Mouse (Mus musculus) midbrain, embryonic 11.5 days (tissue): ENCODE data around the gene Scyl1. TPM values are rescaled to one million over a fixed set of nuclear protein-coding genes. Genes with fewer than 3 reads are reported as not detected.

Source experiments
- ATAC-seq: fragments of 200-750 bp; cut with Nextera tagmentation; 2 replicates; pipeline ENCODE4 v1.8.0; 2017; ENCODE audit warnings: moderate TSS enrichment, moderate library complexity; ENCODE audit not compliant: low FRiP score
- DNase-seq: peaks from one replicate; pipeline ENCODE4 v3.0.0; 2015; ENCODE audit warnings: low spot score; ENCODE audit errors: missing footprints
- H3K27ac ChIP-seq: fragments of 300-500 bp; sonication (generic); 2 replicates; pipeline ENCODE4 v1.5.1; 2014; ENCODE audit warnings: low read depth, low read length
- H3K27me3 ChIP-seq: fragments of 300-500 bp; sonication (generic); 2 replicates; pipeline ENCODE4 v1.6.1; 2014; ENCODE audit warnings: mild to moderate bottlenecking, low read length, moderate library complexity, mixed read lengths; ENCODE audit not compliant: control insufficient read depth, insufficient read depth
- H3K36me3 ChIP-seq: fragments of 300-500 bp; sonication (generic); 2 replicates; pipeline ENCODE4 v1.6.1; 2014; ENCODE audit warnings: mild to moderate bottlenecking, low read length, moderate library complexity, mixed read lengths; ENCODE audit not compliant: control insufficient read depth, insufficient read depth
- H3K4me1 ChIP-seq: fragments of 300-500 bp; sonication (generic); 2 replicates; pipeline ENCODE4 v1.6.1; 2014; ENCODE audit warnings: low read length; ENCODE audit not compliant: control insufficient read depth, insufficient read depth
- H3K4me2 ChIP-seq: fragments of 300-500 bp; sonication (generic); 2 replicates; pipeline ENCODE4 v1.6.1; 2014; ENCODE audit warnings: mild to moderate bottlenecking, moderate library complexity
- H3K4me3 ChIP-seq: fragments of 300-500 bp; sonication (generic); 2 replicates; pipeline ENCODE4 v1.5.1; 2014; ENCODE audit warnings: low read depth, low read length
- H3K9ac ChIP-seq: fragments of 300-500 bp; sonication (generic); 2 replicates; pipeline ENCODE4 v1.6.1; 2014; ENCODE audit warnings: low read length
- H3K9me3 ChIP-seq: fragments of 300-500 bp; sonication (generic); 2 replicates; pipeline ENCODE4 v1.6.1; 2016; ENCODE audit warnings: low read length; ENCODE audit not compliant: control insufficient read depth
- WGBS: fragments of 180-500 bp; shearing (Covaris S2); extraction: QIAGEN DNeasy Blood & Tissue Kit; methylation state at CpG from one replicate; pipeline ENCODE4 v1.1.7; 2014; 5-methylcytosine and 5-hydroxymethylcytosine counted together
- polyA plus RNA-seq: library from polyadenylated mRNA; unstranded; fragments of >200 nt; fragmentation: Nextera tagmentation; extraction: Ambion mirVana; gene quantifications from 2 replicates; pipeline ENCODE4 v1.2.1, GENCODE M21; 2014

The Scyl1 gene
- polyA plus RNA-seq, 1 experiment from 2014 or later: 58.6 TPM

GRCm38 (mm10) chr19:5811771-5812504, 40.7 kb upstream of the Scyl1 start:
- Histone ChIP-seq H3K4me2 (peak overlapping the region; percentile 2; the same call in 1 of the 2 replicates), H3K36me3 (no peaks in the 10 kb centered on the region), H3K9ac (peak overlapping the region; percentile 22; the same call in 1 of the 2 replicates), H3K4me1 (peaks cover 20% of the 10 kb centered on the region), H3K9me3 (no peaks in the 10 kb centered on the region), H3K27ac (peak overlapping the region; percentile 27), H3K4me3 (no peak overlapping the region), H3K27me3 (no peaks in the 10 kb centered on the region)
- 48% methylated on average over 7 of the region's 7 CpGs for WGBS
- DNase-seq (no peak), ATAC-seq (peak; percentile 88)

DNA sequence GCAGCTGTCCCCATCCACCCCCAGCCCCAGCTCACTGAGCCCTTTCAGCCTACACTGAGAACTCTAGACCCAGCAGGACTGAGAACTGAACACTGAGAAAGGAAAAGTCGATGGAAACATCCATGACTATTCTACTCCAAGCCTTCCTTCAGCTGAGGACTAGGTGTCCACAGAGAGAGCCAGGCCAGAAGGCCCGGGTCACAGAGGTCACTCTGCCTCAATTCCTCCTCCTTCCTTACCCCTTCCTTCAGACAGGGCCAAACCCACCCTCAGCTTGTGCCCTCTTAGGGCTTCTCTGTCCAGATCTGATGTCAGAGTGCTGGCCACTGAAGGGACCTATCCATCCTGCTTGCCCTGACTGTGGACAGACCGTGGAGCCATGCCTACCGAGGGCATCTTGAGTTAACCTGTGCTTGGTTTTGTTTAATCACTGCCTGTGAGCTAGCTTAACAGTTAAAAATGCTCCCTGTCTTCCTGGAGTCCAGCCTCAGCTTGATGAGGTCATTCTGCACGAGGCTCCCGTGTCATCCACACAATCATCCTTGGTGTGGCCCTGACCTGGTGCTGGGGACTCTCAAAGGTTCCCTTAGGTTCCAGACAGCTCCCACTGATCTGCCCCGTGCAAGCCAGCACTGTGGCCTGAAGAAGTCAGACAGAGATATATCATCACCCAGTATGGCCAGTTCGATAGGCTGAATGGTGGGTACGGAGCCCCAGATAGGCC, 39.8 kb upstream of the Scyl1 start:
- H3K4me1 ChIP-seq: peaks cover 29% of the 10 kb centered on the region
- H3K27ac ChIP-seq: peak overlapping the region; percentile 15; the same call in 1 of the 2 replicates
- H3K9ac ChIP-seq: no peak overlapping the region
- ATAC-seq: no peak
- H3K27me3 ChIP-seq: no peaks in the 10 kb centered on the region
- whole genome bisulfite sequencing: 78% methylated on average over 9 of the region's 9 CpGs
- H3K36me3 ChIP-seq: no peaks in the 10 kb centered on the region
- no peaks in the 10 kb centered on the region for H3K9me3 ChIP-seq
- no peak for DNase-seq
- H3K4me3 ChIP-seq: no peak overlapping the region
- no peak overlapping the region for H3K4me2 ChIP-seq

- DNase-seq (no peak), ATAC-seq (no peak)
- no peaks in the 10 kb centered on the region for H3K9me3 ChIP-seq
- H3K9ac ChIP-seq: no peak overlapping the region
- H3K4me2 ChIP-seq: no peak overlapping the region
- peak overlapping the region; percentile 15 for H3K27ac ChIP-seq
- no peak overlapping the region for H3K4me3 ChIP-seq
- no peaks in the 10 kb centered on the region for H3K36me3 ChIP-seq
- 55% methylated on average over 11 of the region's 11 CpGs for WGBS
- H3K4me1 ChIP-seq: peaks cover 32% of the 10 kb centered on the region
- H3K27me3 ChIP-seq: no peaks in the 10 kb centered on the region
These were observed 39.1 kb upstream of the Scyl1 start for GRCm38 (mm10) chr19:5810103-5810839.

- H3K36me3 ChIP-seq: no peaks in the 10 kb centered on the region
- no peaks in the 10 kb centered on the region for H3K9me3 ChIP-seq
- no peaks in the 10 kb centered on the region for H3K27me3 ChIP-seq
- H3K4me3 ChIP-seq: no peak overlapping the region
- no peak overlapping the region for H3K9ac ChIP-seq
- peaks cover 34% of the 10 kb centered on the region for H3K4me1 ChIP-seq
- ATAC-seq (no peak), DNase-seq (no peak)
- H3K27ac ChIP-seq: no peak overlapping the region
- no peak overlapping the region for H3K4me2 ChIP-seq
- WGBS: 54% methylated on average over 7 of the region's 7 CpGs
These were observed 38.5 kb upstream of the Scyl1 start for GRCm38 (mm10) chr19:5809712-5810089.

- ATAC-seq: no peak
- no peaks in the 10 kb centered on the region for H3K9me3 ChIP-seq
- H3K4me1 ChIP-seq: peaks cover 39% of the 10 kb centered on the region
- H3K36me3 ChIP-seq: no peaks in the 10 kb centered on the region
- no peak for DNase-seq
- H3K9ac ChIP-seq: no peak overlapping the region
- H3K4me3 ChIP-seq: no peak overlapping the region
- no peak overlapping the region for H3K27ac ChIP-seq
- WGBS: 73% methylated on average over 14 of the region's 14 CpGs
- no peaks in the 10 kb centered on the region for H3K27me3 ChIP-seq
- no peak overlapping the region for H3K4me2 ChIP-seq
These were observed 37.9 kb upstream of the Scyl1 start for GRCm38 (mm10) chr19:5808955-5809711.

- H3K27ac ChIP-seq: no peak overlapping the region
- H3K27me3 ChIP-seq: no peaks in the 10 kb centered on the region
- no peaks in the 10 kb centered on the region for H3K9me3 ChIP-seq
- DNase-seq (no peak), ATAC-seq (no peak)
- H3K36me3 ChIP-seq: no peaks in the 10 kb centered on the region
- WGBS: 67% methylated on average over 3 of the region's 3 CpGs
- H3K4me3 ChIP-seq: no peak overlapping the region
- H3K9ac ChIP-seq: no peak overlapping the region
- H3K4me1 ChIP-seq: peaks cover 44% of the 10 kb centered on the region
- H3K4me2 ChIP-seq: no peak overlapping the region
These were observed 36.5 kb upstream of the Scyl1 start for GRCm38 (mm10) chr19:5807740-5808139.

GRCm38 (mm10) chr19:5806809-5807205, 35.6 kb upstream of the Scyl1 start:
- Histone ChIP-seq H3K4me3 (no peak overlapping the region), H3K27me3 (no peaks in the 10 kb centered on the region), H3K4me1 (peaks cover 37% of the 10 kb centered on the region), H3K9ac (peak overlapping the region; percentile 39), H3K36me3 (no peaks in the 10 kb centered on the region), H3K4me2 (no peak overlapping the region; the same call in 1 of the 2 replicates), H3K9me3 (no peaks in the 10 kb centered on the region), H3K27ac (peak overlapping the region; percentile 82)
- 18% methylated on average over 6 of the region's 6 CpGs for WGBS
- ATAC-seq (no peak), DNase-seq (peak; percentile 83)

- H3K27me3 ChIP-seq: no peaks in the 10 kb centered on the region
- H3K4me3 ChIP-seq: no peak overlapping the region
- H3K9me3 ChIP-seq: no peaks in the 10 kb centered on the region
- 1% methylated on average over 8 of the region's 8 CpGs for WGBS
- H3K4me1 ChIP-seq: peaks cover 34% of the 10 kb centered on the region
- no peak for ATAC-seq
- H3K4me2 ChIP-seq: peak overlapping the region; percentile 26; the same call in 1 of the 2 replicates
- peak; percentile 91 for DNase-seq
- peak overlapping the region; percentile 52 for H3K9ac ChIP-seq
- H3K36me3 ChIP-seq: no peaks in the 10 kb centered on the region
- peak overlapping the region; percentile 82 for H3K27ac ChIP-seq
These were observed 35.0 kb upstream of the Scyl1 start for GRCm38 (mm10) chr19:5806051-5806808.
